Mouse (Mus musculus): ENCODE measurements at regions not wholly inside any gene's neighbourhood (a gene's known extent, or its start where the extent isn't known, plus 50 kb on each side); places are given as distances from the start of the nearest gene placed in this dataset.

GRCm38 (mm10) chr12:91997404-91997803 is 148.4 kb upstream of the Sel1l start:
- DNase-seq (ENCODE audit: extremely low spot score, low read depth, low spot score): no peak

- no peak for DNase-seq (ENCODE audit: extremely low spot score, low read depth, low spot score)
Measured at GRCm38 (mm10) chr12:91995545-91995944, 146.6 kb upstream of the Sel1l start.

GRCm38 (mm10) chr12:91986448-91986847 is 137.5 kb upstream of the Sel1l start:
- DNase-seq (ENCODE audit: extremely low spot score, low read depth, low spot score): no peak

GRCm38 (mm10) chr12:91980321-91980720 is 131.4 kb upstream of the Sel1l start:
- no peak for DNase-seq (ENCODE audit: extremely low spot score, low read depth, low spot score)

GRCm38 (mm10) chr12:91971045-91971444 is 122.1 kb upstream of the Sel1l start:
- DNase-seq (ENCODE audit: extremely low spot score, low read depth, low spot score): no peak

- DNase-seq (ENCODE audit: extremely low spot score, low read depth, low spot score): no peak
Measured at GRCm38 (mm10) chr12:91965937-91966336, 117.0 kb upstream of the Sel1l start.

GRCm38 (mm10) chr12:91963239-91963638 is 114.3 kb upstream of the Sel1l start:
- no peak for DNase-seq (ENCODE audit: extremely low spot score, low read depth, low spot score)

- DNase-seq (ENCODE audit: extremely low spot score, low read depth, low spot score): no peak
Measured at GRCm38 (mm10) chr12:91958086-91958485, 109.1 kb upstream of the Sel1l start.

- no peak for DNase-seq (ENCODE audit: extremely low spot score, low read depth, low spot score)
Measured at GRCm38 (mm10) chr12:91956411-91956810, 107.5 kb upstream of the Sel1l start.

GRCm38 (mm10) chr12:91948602-91949167 is 99.7 kb upstream of the Sel1l start:
- DNase-seq (ENCODE audit: extremely low spot score, low read depth, low spot score): no peak

GRCm38 (mm10) chr12:91947998-91948397 is 99.0 kb upstream of the Sel1l start:
- no peak for DNase-seq (ENCODE audit: extremely low spot score, low read depth, low spot score)

GRCm38 (mm10) chr12:91946541-91946940 is 97.6 kb upstream of the Sel1l start:
- no peak for DNase-seq (ENCODE audit: extremely low spot score, low read depth, low spot score)

GRCm38 (mm10) chr12:91932490-91933361 is 83.8 kb upstream of the Sel1l start:
- DNase-seq (ENCODE audit: extremely low spot score, low read depth, low spot score): peak; percentile 53

GRCm38 (mm10) chr12:91931586-91931985 is 82.6 kb upstream of the Sel1l start:
- no peak for DNase-seq (ENCODE audit: extremely low spot score, low read depth, low spot score)

- no peak for DNase-seq (ENCODE audit: extremely low spot score, low read depth, low spot score)
Measured at GRCm38 (mm10) chr12:91929386-91930054, 80.6 kb upstream of the Sel1l start.

- no peak for DNase-seq (ENCODE audit: extremely low spot score, low read depth, low spot score)
Measured at GRCm38 (mm10) chr12:91927576-91927975, 78.6 kb upstream of the Sel1l start.

- DNase-seq (ENCODE audit: extremely low spot score, low read depth, low spot score): no peak
Measured at GRCm38 (mm10) chr12:91915486-91915885, 66.5 kb upstream of the Sel1l start.

GRCm38 (mm10) chr12:91910529-91910928 is 61.6 kb upstream of the Sel1l start:
- DNase-seq (ENCODE audit: extremely low spot score, low read depth, low spot score): no peak

Data from hindlimb bud, embryonic 11.5 days (tissue).